ENCODE assay signal across 16 mouse cellular contexts in genomic region chr1:151781447-151781846, GRCm38 (mm10).
"Had no signal": no experiment of that assay in that cellular context is flagged by ENCODE, and none has a peak within 500 bp of the region (broad histone marks: within the 10 kb centered on the region; RNA-seq: fewer than 3 reads in every experiment).

No protein-coding gene starts in this region.

- H3K4me3 ChIP-seq: neural tube, embryonic 12.5 days; neural tube, embryonic 13.5 days; neural tube, embryonic 15.5 days; stomach, embryonic 15.5 days had no signal

- H3K9ac ChIP-seq: neural tube, embryonic 12.5 days; neural tube, embryonic 13.5 days; neural tube, embryonic 15.5 days; stomach, embryonic 15.5 days had no signal

- H3K27ac ChIP-seq: neural tube, embryonic 12.5 days; neural tube, embryonic 13.5 days; neural tube, embryonic 15.5 days; stomach, embryonic 15.5 days; stomach, postnatal 0 days had no signal

- H3K9me3 ChIP-seq: neural tube, embryonic 12.5 days; neural tube, embryonic 13.5 days; neural tube, embryonic 15.5 days; stomach, embryonic 15.5 days had no signal

- H3K4me2 ChIP-seq: neural tube, embryonic 12.5 days; neural tube, embryonic 13.5 days; neural tube, embryonic 15.5 days; stomach, embryonic 15.5 days had no signal

- H3K27me3 ChIP-seq: neural tube, embryonic 12.5 days; neural tube, embryonic 13.5 days; neural tube, embryonic 15.5 days; stomach, embryonic 15.5 days had no signal

- H3K4me1 ChIP-seq: neural tube, embryonic 12.5 days; neural tube, embryonic 13.5 days; neural tube, embryonic 15.5 days; stomach, embryonic 15.5 days had no signal

- DNase-seq: retina, postnatal 1 day; right cerebral cortex, adult 18-20 months; right cerebral cortex, postnatal 14 days; right cerebral cortex, postnatal 4 days; spleen, adult 18-20 months; thymus, adult 18-20 months; thymus, adult 2 months; thymus, postnatal 14 days; thymus, postnatal 25 days; thymus, postnatal 36 days; thymus, postnatal 4 days had no signal
